25 mouse cellular contexts compared by ENCODE assay signal in the genomic region with DNA sequence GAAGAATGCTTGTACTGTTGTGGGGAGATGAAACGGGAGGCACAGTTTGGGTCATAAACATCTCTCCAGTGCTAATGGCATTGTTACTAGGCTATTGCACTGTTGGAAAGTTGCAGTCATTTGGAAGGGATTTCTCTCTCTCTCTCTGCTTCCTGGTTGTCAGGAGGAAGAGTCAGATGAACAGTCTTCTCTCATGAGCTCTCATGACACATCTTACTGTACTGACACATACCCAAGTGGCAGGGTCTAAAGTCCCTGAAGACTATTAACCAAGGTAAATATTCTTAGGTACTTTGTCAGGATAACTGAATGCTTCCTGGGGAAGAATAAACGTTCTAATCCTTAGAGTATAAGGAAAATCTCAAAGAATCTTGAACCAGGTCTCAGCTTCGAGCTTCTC. TPM values are rescaled to one million over a fixed set of nuclear protein-coding genes. Genes with fewer than 3 reads are reported as not detected.
DNase-seq lines count a peak whose midpoint lies in the region; ATAC-seq and TF ChIP-seq lines count a peak whose summit lies in the region.
"Had no signal": no experiment of that assay in that cellular context is flagged by ENCODE, and none has a peak within 500 bp of the region (broad histone marks: within the 10 kb centered on the region; RNA-seq: fewer than 3 reads in every experiment).

No protein-coding gene starts in this region.

- no peak overlapping the region for H3K9ac ChIP-seq in intestine, embryonic 15.5 days
- no peak overlapping the region for H3K9ac ChIP-seq in intestine, embryonic 16.5 days (ENCODE audit: low read depth, low read length)
- no peak overlapping the region for H3K9ac ChIP-seq in intestine, postnatal 0 days (ENCODE audit: low read depth, low read length)

- no peak for TF ChIP-seq CTCF in intestine, postnatal 0 days (IDR thresholded peaks at IDR 0.05; ENCODE audit: low read depth)

- H3K27me3 ChIP-seq in intestine, embryonic 15.5 days (replicated peaks) = no peaks in the 10 kb centered on the region
- no peaks in the 10 kb centered on the region for H3K27me3 ChIP-seq in intestine, embryonic 16.5 days (replicated peaks; ENCODE audit: control insufficient read depth, insufficient read depth, low read length)
- H3K27me3 ChIP-seq in intestine, postnatal 0 days (replicated peaks; ENCODE audit: control insufficient read depth, insufficient read depth, low read length) = no peaks in the 10 kb centered on the region
- H3K27me3 ChIP-seq: CH12.LX had no signal

- no peak for DNase-seq in gastrocnemius, adult 18-20 months (ENCODE audit: low spot score)
- no peak for DNase-seq in left cerebral cortex, postnatal 4 days
- DNase-seq in frontal cortex, adult 2 months (ENCODE audit: extremely low spot score in 1 of 2, low spot score in 1 of 2) = no peak
- DNase-seq: adrenal gland, adult 2 months; adrenal gland, adult 8-10 months; adrenal gland, postnatal 10 days; adrenal gland, postnatal 14 days; adrenal gland, postnatal 25 days; adrenal gland, postnatal 36 days; B cell, adult 2 months; cerebellum, adult 11 months; cerebellum, adult 11-12 months; cerebellum, adult 18-20 months had no signal

- no peak overlapping the region for H3K4me3 ChIP-seq in intestine, embryonic 15.5 days (replicated peaks)
- no peak overlapping the region for H3K4me3 ChIP-seq in intestine, embryonic 16.5 days (ENCODE audit: low read length)
- H3K4me3 ChIP-seq in intestine, postnatal 0 days (ENCODE audit: low read depth, low read length) = no peak overlapping the region

- no peaks in the 10 kb centered on the region for H3K4me1 ChIP-seq in intestine, embryonic 15.5 days (replicated peaks)
- H3K4me1 ChIP-seq in intestine, embryonic 16.5 days (ENCODE audit: control insufficient read depth, insufficient read depth, low read length) = no peaks in the 10 kb centered on the region
- no peaks in the 10 kb centered on the region for H3K4me1 ChIP-seq in intestine, postnatal 0 days (replicated peaks; ENCODE audit: control insufficient read depth, insufficient read depth, low read length)

- no peak overlapping the region for H3K4me2 ChIP-seq in intestine, embryonic 15.5 days (replicated peaks)
- H3K4me2 ChIP-seq in intestine, embryonic 16.5 days (ENCODE audit: low read depth, low read length) = no peak overlapping the region
- no peak overlapping the region for H3K4me2 ChIP-seq in intestine, postnatal 0 days (replicated peaks; ENCODE audit: low read depth)

- H3K27ac ChIP-seq in intestine, embryonic 15.5 days = no peak overlapping the region
- no peak overlapping the region for H3K27ac ChIP-seq in intestine, embryonic 16.5 days (ENCODE audit: low read length)
- H3K27ac ChIP-seq in intestine, postnatal 0 days (ENCODE audit: low read depth, low read length) = no peak overlapping the region

- H3K9me3 ChIP-seq in intestine, embryonic 15.5 days = no peaks in the 10 kb centered on the region
- no peaks in the 10 kb centered on the region for H3K9me3 ChIP-seq in intestine, embryonic 16.5 days (ENCODE audit: control insufficient read depth, low read length)
- H3K9me3 ChIP-seq in intestine, postnatal 0 days (ENCODE audit: control insufficient read depth) = no peaks in the 10 kb centered on the region

- WGBS in intestine, embryonic 15.5 days = 45% methylated on average over 3 of the region's 3 CpGs
- 35% methylated on average over 3 of the region's 3 CpGs for WGBS in intestine, embryonic 16.5 days
- WGBS in intestine, postnatal 0 days = 31% methylated on average over 3 of the region's 3 CpGs

- intact Hi-C loops in left cerebral cortex, postnatal 4 days (cut with DNase I) = no loop called here

- ATAC-seq in intestine, embryonic 15.5 days = 0 out of 2 replicates have a peak, but pooled peaks have one; percentile 51
- peak; percentile 71 for ATAC-seq in intestine, embryonic 16.5 days
- ATAC-seq in intestine, postnatal 0 days = peak; percentile 65; the same call in 1 of the 2 replicates
- ATAC-seq: activated CD4-positive, CD25-positive, alpha-beta regulatory T cell, adult 4 months; CD4-positive, CD25-positive, alpha-beta regulatory T cell, adult 4 months; Patski had no signal

- no peaks in the 10 kb centered on the region for H3K36me3 ChIP-seq in intestine, embryonic 15.5 days
- H3K36me3 ChIP-seq in intestine, embryonic 16.5 days (ENCODE audit: control insufficient read depth, insufficient read depth, low read length) = no peaks in the 10 kb centered on the region
- no peaks in the 10 kb centered on the region for H3K36me3 ChIP-seq in intestine, postnatal 0 days (ENCODE audit: control insufficient read depth, insufficient read depth)
- H3K36me3 ChIP-seq: G1E had no signal

RNA-seq across cellular contexts. Expression of a gene that starts 42.4 kb away (rescaled TPM):
- polyA plus RNA-seq in intestine, embryonic 15.5 days (2015; fragmentation: Nextera tagmentation; extraction: Ambion mirVana) = 0.13 TPM in 1 of 2 replicates, not detected in the other
- 0.16 TPM in 1 of 2 replicates, not detected in the other for polyA plus RNA-seq in intestine, embryonic 16.5 days (2015; fragmentation: Nextera tagmentation; extraction: Ambion mirVana)
- polyA plus RNA-seq in intestine, postnatal 0 days (2015; fragmentation: Nextera tagmentation; extraction: Ambion mirVana) = not detected in 2 replicates
- not detected for total RNA-seq in gastrocnemius, adult 18-20 months (2021)
- under 1 TPM; 0.54 to 0.60 TPM for total RNA-seq in left cerebral cortex, postnatal 4 days (2021)
- polyA plus RNA-seq in frontal cortex, adult 2 months (2012; rRNA removed) = 0.12 and 0.40 TPM in 2 replicates
- total RNA-seq: adrenal gland, postnatal 14 days; adrenal gland, postnatal 25 days; adrenal gland, postnatal 36 days; CH12.LX; ES-E14; MEL had no signal
- polyA plus RNA-seq: activated CD4-positive, CD25-positive, alpha-beta regulatory T cell, adult 4 months; adrenal gland, adult 2 months; C2C12; CD4-positive, CD25-positive, alpha-beta regulatory T cell, adult 4 months; G1E; Patski had no signal

RNA-seq across cellular contexts. Expression of a gene that starts 54.2 kb away (rescaled TPM):
- polyA plus RNA-seq in intestine, embryonic 15.5 days (2015; fragmentation: Nextera tagmentation; extraction: Ambion mirVana) = 0.61 and 0.72 TPM in 2 replicates
- 0.66 and 0.77 TPM in 2 replicates for polyA plus RNA-seq in intestine, embryonic 16.5 days (2015; fragmentation: Nextera tagmentation; extraction: Ambion mirVana)
- 0.30 and 0.34 TPM in 2 replicates for polyA plus RNA-seq in intestine, postnatal 0 days (2015; fragmentation: Nextera tagmentation; extraction: Ambion mirVana)
- total RNA-seq in gastrocnemius, adult 18-20 months (2021) = under 1 TPM; 0.71 to 0.88 TPM
- total RNA-seq in left cerebral cortex, postnatal 4 days (2021) = under 1 TPM; 0.18 to 0.36 TPM
- 4.1 and 4.3 TPM in 2 replicates for polyA plus RNA-seq in frontal cortex, adult 2 months (2012; rRNA removed)
- total RNA-seq: adrenal gland, adult 18-20 months; adrenal gland, postnatal 14 days; adrenal gland, postnatal 25 days; adrenal gland, postnatal 36 days; ES-E14; MEL had no signal
- polyA plus RNA-seq: activated CD4-positive, CD25-positive, alpha-beta regulatory T cell, adult 4 months; adrenal gland, adult 2 months; CD4-positive, CD25-positive, alpha-beta regulatory T cell, adult 4 months; G1E; Patski had no signal
